Mouse (Mus musculus) thymus, adult 18-20 months (tissue): Measurements from ENCODE around the gene Galnt16.

Source experiments
- DNase-seq, 2 experiments: peaks; one replicate each; pipeline ENCODE4 v3.0.0; 2022; ENCODE audit warnings: mixed read lengths in 2 of 2

Gene Galnt16

GRCm38 (mm10) chr12:80517977-80518376, at the start of gene Galnt16:
TSS of gene Galnt16 (plus strand) at chr12:80518277.
- DNase-seq, result no peak

GRCm38 (mm10) chr12:80470206-80470605, 47.9 kb upstream of the Galnt16 start:
- DNase-seq, result no peak

GRCm38 (mm10) chr12:80471926-80472325, 46.2 kb upstream of the Galnt16 start:
- no peak for DNase-seq

GRCm38 (mm10) chr12:80473731-80474130, 44.3 kb upstream of the Galnt16 start:
- no peak for DNase-seq

- DNase-seq, result no peak
Observed at GRCm38 (mm10) chr12:80479986-80480385, 38.1 kb upstream of the Galnt16 start.

- no peak for DNase-seq
Observed at GRCm38 (mm10) chr12:80483397-80483796, 34.7 kb upstream of the Galnt16 start.

GRCm38 (mm10) chr12:80493311-80493710, 24.8 kb upstream of the Galnt16 start:
- no peak for DNase-seq

GRCm38 (mm10) chr12:80495691-80496090, 22.4 kb upstream of the Galnt16 start:
- DNase-seq, result no peak

- DNase-seq, result no peak
Observed at GRCm38 (mm10) chr12:80498356-80498755, 19.7 kb upstream of the Galnt16 start.

- DNase-seq, result no peak
Observed at GRCm38 (mm10) chr12:80500506-80500905, 17.6 kb upstream of the Galnt16 start.

- no peak for DNase-seq
Observed at GRCm38 (mm10) chr12:80504718-80505117, 13.4 kb upstream of the Galnt16 start.

- DNase-seq, result no peak
Observed at GRCm38 (mm10) chr12:80507041-80507745, 10.9 kb upstream of the Galnt16 start.

- DNase-seq, result no peak
Observed at GRCm38 (mm10) chr12:80518393-80518756, 298 bp downstream of the Galnt16 start.

GRCm38 (mm10) chr12:80518757-80519620, 912 bp downstream of the Galnt16 start:
- DNase-seq, result no peak

- DNase-seq, result no peak
Observed at GRCm38 (mm10) chr12:80519621-80520332, 1.7 kb downstream of the Galnt16 start.

GRCm38 (mm10) chr12:80522006-80522405, 3.9 kb downstream of the Galnt16 start:
- DNase-seq, result no peak

GRCm38 (mm10) chr12:80524276-80524921, 6.3 kb downstream of the Galnt16 start:
- DNase-seq, result no peak

- no peak for DNase-seq
Observed at GRCm38 (mm10) chr12:80525513-80525912, 7.4 kb downstream of the Galnt16 start.

GRCm38 (mm10) chr12:80526511-80526910, 8.4 kb downstream of the Galnt16 start:
- DNase-seq, result no peak

GRCm38 (mm10) chr12:80527727-80528389, 9.8 kb downstream of the Galnt16 start:
- DNase-seq, result no peak

- DNase-seq, result no peak
Observed at GRCm38 (mm10) chr12:80530052-80530451, 12.0 kb downstream of the Galnt16 start.

GRCm38 (mm10) chr12:80530630-80531029, 12.6 kb downstream of the Galnt16 start:
- DNase-seq, result no peak
